Mouse (Mus musculus): ENCODE results near the gene Prlh.

GRCm38 (mm10) chr1:90927929-90928574 lies 24.9 kb upstream of the Prlh start:
- TF ChIP-seq CTCF (IDR thresholded peaks at IDR 0.05; ENCODE audit: low read depth) = no peak
- TF ChIP-seq EP300 (optimal IDR thresholded peaks at IDR 0.05) = no peak

Data from stomach, postnatal 0 days (tissue).